Mouse (Mus musculus): ENCODE data around the gene Acvr1b.

Acvr1b gene

GRCm38 (mm10) chr15:101250220-101250800 is 76.4 kb downstream of the Acvr1b start:
- DNase-seq (ENCODE audit: low spot score), result no peak

GRCm38 (mm10) chr15:101251930-101252329 is 78.1 kb downstream of the Acvr1b start:
- DNase-seq (ENCODE audit: low spot score), result no peak

- no peak for DNase-seq (ENCODE audit: low spot score)
Measured at GRCm38 (mm10) chr15:101252614-101253013, 78.7 kb downstream of the Acvr1b start.

GRCm38 (mm10) chr15:101253563-101253885 is 79.7 kb downstream of the Acvr1b start:
- no peak for DNase-seq (ENCODE audit: low spot score)

GRCm38 (mm10) chr15:101253886-101254795 is 80.3 kb downstream of the Acvr1b start, which contains the start of gene Nr4a1:
TSS of gene Nr4a1 (plus strand) at chr15:101254269.
- DNase-seq (ENCODE audit: low spot score), result no peak

GRCm38 (mm10) chr15:101255842-101256462 is 82.1 kb downstream of the Acvr1b start:
- DNase-seq (ENCODE audit: low spot score), result no peak

- DNase-seq (ENCODE audit: low spot score), result no peak
Measured at GRCm38 (mm10) chr15:101256463-101257206, 82.8 kb downstream of the Acvr1b start.

GRCm38 (mm10) chr15:101258420-101258819 is 84.6 kb downstream of the Acvr1b start:
- DNase-seq (ENCODE audit: low spot score), result no peak

GRCm38 (mm10) chr15:101259922-101260321 is 86.1 kb downstream of the Acvr1b start:
- no peak for DNase-seq (ENCODE audit: low spot score)

- DNase-seq (ENCODE audit: low spot score), result no peak
Measured at GRCm38 (mm10) chr15:101260387-101260786, 86.5 kb downstream of the Acvr1b start.

- no peak for DNase-seq (ENCODE audit: low spot score)
Measured at GRCm38 (mm10) chr15:101260874-101261622, 87.2 kb downstream of the Acvr1b start.

GRCm38 (mm10) chr15:101262502-101262901 is 88.6 kb downstream of the Acvr1b start:
- DNase-seq (ENCODE audit: low spot score), result no peak

Data from layer of hippocampus, adult 9-10 months (tissue).